Mouse (Mus musculus): ENCODE data around the gene Mcfd2. TPM values are rescaled to one million over a fixed set of nuclear protein-coding genes. Genes with fewer than 3 reads are reported as not detected.

Gene Mcfd2
- total and polyA plus RNA-seq, 3 experiments = 24.7 to 41.9 (median 39.1) TPM

- in situ Hi-C loops (cut with MboI; ENCODE audit: low pct_ligation_motif_present, low pct_unique_long_range_greater_than_20kb, low sequenced_read_pairs) (no loop called here), dilution Hi-C loops (cut with MboI; ENCODE audit: extremely low pct_ligation_motif_present, extremely low pct_unique_long_range_greater_than_20kb, low sequenced_read_pairs) (no loop called here)
- no peak for DNase-seq (ENCODE audit: extremely low read depth)
- Histone ChIP-seq H3K4me1 (ENCODE audit: control insufficient read depth in 1 of 2, insufficient read depth in 2 of 2) (peaks cover 0 to 6% of the 10 kb centered on the region in 2 experiments; a peak in 2 of 4 replicates), H3K4me2 (ENCODE audit: insufficient read depth, low read depth, poor library complexity, severe bottlenecking) (no peak overlapping the region), H3K79me2 (replicated peaks; ENCODE audit: control insufficient read depth, extremely low read depth, insufficient read depth, poor library complexity, severe bottlenecking) (no peaks in the 10 kb centered on the region), H3K9ac (ENCODE audit: insufficient read depth, low read depth) (no peak overlapping the region), H3K36me3 (replicated peaks in 1 of 2; ENCODE audit: control insufficient read depth in 1 of 2, insufficient read depth in 1 of 2, low read length in 1 of 2) (peaks cover 12 to 62% of the 10 kb centered on the region in 2 experiments), H3K9me3 (replicated peaks; ENCODE audit: low read length) (no peaks in the 10 kb centered on the region), H3K4me3 (replicated peaks in 1 of 3; ENCODE audit: low read depth in 2 of 3, low read length in 2 of 3, poor library complexity in 1 of 3) (no peak overlapping the region), H3K27me3 (replicated peaks) (no peaks in the 10 kb centered on the region), H3K27ac (ENCODE audit: insufficient read depth, low read depth) (no peak overlapping the region)
- TF ChIP-seq PAX5 (IDR thresholded peaks at IDR 0.05; ENCODE audit: low read length) = no peak
- TF ChIP-seq HCFC1 (IDR thresholded peaks at IDR 0.05; ENCODE audit: low read depth, low read length) = no peak
- TF ChIP-seq RCOR1 (conservative IDR thresholded peaks at IDR 0.05; ENCODE audit: low read depth, low read length) = no peak
- TF ChIP-seq USF1 (IDR thresholded peaks at IDR 0.05; ENCODE audit: low read depth, low read length) = no peak
Measured at GRCm38 (mm10) chr17:87291782-87292181, 26.0 kb upstream of the Mcfd2 start.

DNA sequence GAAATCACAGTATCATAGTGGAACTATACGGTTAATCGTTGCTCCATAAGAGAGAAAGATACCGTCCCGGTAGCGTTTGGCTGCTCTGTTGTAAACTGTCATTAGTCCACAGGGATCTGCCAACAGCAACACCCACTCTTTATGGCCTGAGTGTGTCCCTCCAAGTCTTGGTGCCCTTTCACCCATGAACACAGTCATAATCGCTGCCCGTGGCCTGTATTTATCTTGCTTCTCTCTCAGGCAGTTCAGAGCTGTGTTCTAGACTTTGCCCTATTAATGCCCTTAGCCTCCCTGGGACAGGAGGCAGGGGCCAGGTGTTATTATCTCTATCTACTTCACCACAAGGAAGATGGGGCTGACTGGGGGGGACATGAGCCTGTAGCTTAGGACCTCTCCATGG, 25.3 kb upstream of the Mcfd2 start:
- Histone ChIP-seq H3K27me3 (replicated peaks) (no peaks in the 10 kb centered on the region), H3K4me3 (replicated peaks in 1 of 3; ENCODE audit: low read depth in 2 of 3, low read length in 2 of 3, poor library complexity in 1 of 3) (no peak overlapping the region), H3K4me2 (ENCODE audit: insufficient read depth, low read depth, poor library complexity, severe bottlenecking) (no peak overlapping the region), H3K9me3 (replicated peaks; ENCODE audit: low read length) (no peaks in the 10 kb centered on the region), H3K9ac (ENCODE audit: insufficient read depth, low read depth) (no peak overlapping the region), H3K27ac (ENCODE audit: insufficient read depth, low read depth) (no peak overlapping the region), H3K36me3 (replicated peaks in 1 of 2; ENCODE audit: control insufficient read depth in 1 of 2, insufficient read depth in 1 of 2, low read length in 1 of 2) (peaks cover 12 to 61% of the 10 kb centered on the region in 2 experiments), H3K4me1 (ENCODE audit: control insufficient read depth in 1 of 2, insufficient read depth in 2 of 2) (peaks cover 0 to 11% of the 10 kb centered on the region in 2 experiments; a peak in 2 of 4 replicates), H3K79me2 (replicated peaks; ENCODE audit: control insufficient read depth, extremely low read depth, insufficient read depth, poor library complexity, severe bottlenecking) (no peaks in the 10 kb centered on the region)
- dilution Hi-C loops (cut with MboI; ENCODE audit: extremely low pct_ligation_motif_present, extremely low pct_unique_long_range_greater_than_20kb, low sequenced_read_pairs) (no loop called here), in situ Hi-C loops (cut with MboI; ENCODE audit: low pct_ligation_motif_present, low pct_unique_long_range_greater_than_20kb, low sequenced_read_pairs) (no loop called here)
- no peak for DNase-seq (ENCODE audit: extremely low read depth)
- no peak for TF ChIP-seq IRF4 (IDR thresholded peaks at IDR 0.05; ENCODE audit: low read depth, low read length)
- TF ChIP-seq MEF2A (IDR thresholded peaks at IDR 0.05; ENCODE audit: borderline replicate concordance, low read depth, low read length) = no peak
- no peak for TF ChIP-seq NELFE (IDR thresholded peaks at IDR 0.05; ENCODE audit: low read depth, low read length)
- TF ChIP-seq SIN3A (IDR thresholded peaks at IDR 0.05; ENCODE audit: low read length) = no peak
- no peak for TF ChIP-seq MYC (IDR thresholded peaks at IDR 0.05; ENCODE audit: low read depth, low read length)
- no peak for TF ChIP-seq MAX (IDR thresholded peaks at IDR 0.05; ENCODE audit: low read length)
- TF ChIP-seq TCF12 (IDR thresholded peaks at IDR 0.05; ENCODE audit: low read depth, low read length) = no peak
- no peak for TF ChIP-seq MAFK (IDR thresholded peaks at IDR 0.05; ENCODE audit: insufficient replicate concordance, low read length)

- Histone ChIP-seq H3K36me3 (replicated peaks in 1 of 2; ENCODE audit: control insufficient read depth in 1 of 2, insufficient read depth in 1 of 2, low read length in 1 of 2) (peaks cover 11 to 53% of the 10 kb centered on the region in 2 experiments), H3K4me3 (replicated peaks in 1 of 3; ENCODE audit: low read depth in 2 of 3, low read length in 2 of 3, poor library complexity in 1 of 3) (no peak overlapping the region), H3K27ac (ENCODE audit: insufficient read depth, low read depth) (no peak overlapping the region), H3K4me2 (ENCODE audit: insufficient read depth, low read depth, poor library complexity, severe bottlenecking) (no peak overlapping the region), H3K9me3 (replicated peaks; ENCODE audit: low read length) (no peaks in the 10 kb centered on the region), H3K9ac (ENCODE audit: insufficient read depth, low read depth) (no peak overlapping the region), H3K27me3 (replicated peaks) (no peaks in the 10 kb centered on the region), H3K4me1 (ENCODE audit: control insufficient read depth in 1 of 2, insufficient read depth in 2 of 2) (peaks cover 0 to 23% of the 10 kb centered on the region in 2 experiments; a peak in 3 of 4 replicates), H3K79me2 (replicated peaks; ENCODE audit: control insufficient read depth, extremely low read depth, insufficient read depth, poor library complexity, severe bottlenecking) (no peaks in the 10 kb centered on the region)
- TF ChIP-seq CTCF (conservative IDR thresholded peaks at IDR 0.05 in 1 of 2, IDR thresholded peaks at IDR 0.05 in 1 of 2; ENCODE audit: low read depth in 2 of 2, low read length in 2 of 2) = no peak
- TF ChIP-seq SMC3 (IDR thresholded peaks at IDR 0.05; ENCODE audit: low read depth, low read length) = no peak
- no peak for TF ChIP-seq POLR2A (IDR thresholded peaks at IDR 0.05; ENCODE audit: low read depth, low read length)
- no peak for TF ChIP-seq NRF1 (IDR thresholded peaks at IDR 0.05; ENCODE audit: low read depth, low read length)
- no peak for TF ChIP-seq ZC3H11A (IDR thresholded peaks at IDR 0.05; ENCODE audit: low read depth, low read length)
- no peak for TF ChIP-seq JUN (IDR thresholded peaks at IDR 0.05; ENCODE audit: insufficient read depth, low read depth, low read length)
- DNase-seq (ENCODE audit: extremely low read depth) = no peak
- dilution Hi-C loops (cut with MboI; ENCODE audit: extremely low pct_ligation_motif_present, extremely low pct_unique_long_range_greater_than_20kb, low sequenced_read_pairs) = no loop called here
- in situ Hi-C loops (cut with MboI; ENCODE audit: low pct_ligation_motif_present, low pct_unique_long_range_greater_than_20kb, low sequenced_read_pairs) = no loop called here
Measured at GRCm38 (mm10) chr17:87289367-87289766, 23.6 kb upstream of the Mcfd2 start.
